Mouse (Mus musculus) inflammation-experienced regulatory T-cells, adult 6 months (primary cell): ENCODE data around the gene Galnt18. TPM values are rescaled to one million over a fixed set of nuclear protein-coding genes. Genes with fewer than 3 reads are reported as not detected.

ENCODE experiments used
- ATAC-seq: one replicate; pipeline ENCODE4 v1.8.0; 2017
- polyA plus RNA-seq, 3 experiments: library from polyadenylated mRNA; unstranded; fragments of 100-300 nt; shearing (Covaris generic); gene quantifications; one replicate each; pipeline ENCODE4 v1.2.1; 2017

The Galnt18 gene
- polyA plus RNA-seq, 3 experiments from 2014 or later: not detected

DNA sequence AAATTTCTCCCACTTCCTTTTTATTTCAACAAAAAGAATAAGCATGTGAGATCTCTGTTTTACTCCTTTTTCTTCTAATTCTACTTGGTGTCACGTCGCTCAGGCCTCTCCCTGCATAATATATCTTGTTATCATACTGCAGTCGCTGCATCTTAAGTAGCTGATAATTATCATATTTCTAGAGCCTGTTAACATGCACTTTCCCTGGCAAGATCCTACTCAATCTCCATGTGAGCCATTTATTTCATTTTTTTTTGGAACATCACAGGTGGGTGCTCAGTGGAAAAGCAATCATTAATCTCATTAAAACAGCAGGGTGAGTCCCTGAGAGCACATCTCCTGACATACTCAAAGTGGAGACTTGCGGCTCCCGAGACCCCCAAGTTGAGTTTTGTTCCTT lies 143.3 kb downstream of the Galnt18 start:
- no peak for ATAC-seq

GRCm38 (mm10) chr7:111631265-111631664 lies 148.5 kb downstream of the Galnt18 start:
- no peak for ATAC-seq

GRCm38 (mm10) chr7:111626232-111626631 lies 153.5 kb downstream of the Galnt18 start:
- no peak for ATAC-seq

DNA sequence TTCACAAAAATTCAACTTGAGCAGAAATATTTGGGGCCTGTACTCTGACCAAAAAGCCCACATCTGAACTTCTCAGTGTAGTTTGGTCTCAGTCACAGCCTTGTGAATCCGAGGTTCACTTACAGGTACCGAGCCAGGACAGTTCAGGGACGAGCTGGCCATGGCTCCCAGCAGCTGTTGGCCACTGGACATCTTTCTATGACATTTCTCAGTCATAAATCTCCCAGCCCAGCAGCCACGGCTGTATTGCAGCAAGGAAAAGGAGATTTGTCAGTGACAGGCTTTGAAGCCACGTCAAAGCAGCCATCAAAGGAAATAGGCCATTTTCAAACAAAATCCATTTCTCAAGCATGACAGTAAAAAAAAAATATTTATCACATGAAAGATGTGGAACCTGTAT lies 154.0 kb downstream of the Galnt18 start:
- no peak for ATAC-seq

GRCm38 (mm10) chr7:111616231-111616937 lies 163.4 kb downstream of the Galnt18 start:
- no peak for ATAC-seq

- no peak for ATAC-seq
Observed at GRCm38 (mm10) chr7:111614471-111614870, 165.3 kb downstream of the Galnt18 start.

- ATAC-seq: no peak
Observed at GRCm38 (mm10) chr7:111607476-111607875, 172.3 kb downstream of the Galnt18 start.

- ATAC-seq: no peak
Observed at GRCm38 (mm10) chr7:111606091-111606490, 173.7 kb downstream of the Galnt18 start.

DNA sequence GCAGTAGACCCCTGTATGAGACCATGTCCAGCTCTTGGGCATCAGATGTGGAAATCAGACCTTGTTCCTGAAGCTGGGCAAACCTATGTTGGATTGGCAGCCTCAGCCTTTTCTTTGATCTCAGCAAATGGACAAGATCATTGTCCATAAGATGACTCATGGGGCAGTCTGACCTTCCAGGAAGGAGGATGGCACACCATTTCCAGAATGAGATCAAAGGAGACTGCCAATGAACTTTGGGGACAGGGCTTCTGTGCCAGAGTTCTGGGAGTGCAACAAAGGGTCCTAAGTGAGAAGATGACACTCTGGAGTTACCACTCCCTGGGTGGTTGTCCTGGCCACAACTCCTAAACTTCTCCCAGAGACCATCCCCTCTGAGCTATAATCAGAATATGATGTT lies 174.1 kb downstream of the Galnt18 start:
- no peak for ATAC-seq

GRCm38 (mm10) chr7:111604578-111605208 lies 175.1 kb downstream of the Galnt18 start:
- ATAC-seq: no peak

GRCm38 (mm10) chr7:111603186-111603585 lies 176.6 kb downstream of the Galnt18 start:
- no peak for ATAC-seq

DNA sequence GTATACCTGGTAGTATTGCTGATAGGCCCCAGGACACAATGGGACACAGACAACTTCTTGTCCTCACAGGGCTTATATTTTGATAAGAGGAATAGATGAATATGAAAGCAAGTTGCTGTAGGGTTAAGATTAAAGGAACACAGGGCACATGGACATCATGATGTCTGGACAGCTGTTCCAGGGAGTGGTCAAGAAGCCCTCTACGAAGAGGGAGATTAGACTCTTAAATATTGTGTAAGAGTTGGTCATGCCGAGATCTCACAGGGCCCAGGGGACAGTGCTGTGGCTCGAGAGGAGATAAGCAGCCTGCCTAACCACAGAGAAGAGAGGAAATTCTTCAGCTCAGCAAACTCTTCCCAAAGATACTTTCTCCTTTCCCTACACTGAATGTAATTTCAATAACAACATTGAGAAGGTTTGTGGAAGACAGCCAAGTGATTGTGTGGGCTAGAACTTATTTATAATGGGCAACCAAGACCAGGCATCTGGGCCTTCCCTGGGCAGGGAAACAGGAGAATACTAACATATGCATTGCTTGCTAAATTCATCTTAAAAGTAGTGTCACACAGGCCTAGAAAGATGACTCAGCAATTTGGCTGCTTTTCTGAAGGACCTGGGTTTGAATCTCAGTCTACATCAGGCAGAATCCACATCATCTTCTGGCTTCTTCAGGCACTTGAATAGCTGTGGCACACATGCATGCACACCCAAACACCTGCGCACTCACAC lies 178.3 kb downstream of the Galnt18 start:
- ATAC-seq: no peak

DNA sequence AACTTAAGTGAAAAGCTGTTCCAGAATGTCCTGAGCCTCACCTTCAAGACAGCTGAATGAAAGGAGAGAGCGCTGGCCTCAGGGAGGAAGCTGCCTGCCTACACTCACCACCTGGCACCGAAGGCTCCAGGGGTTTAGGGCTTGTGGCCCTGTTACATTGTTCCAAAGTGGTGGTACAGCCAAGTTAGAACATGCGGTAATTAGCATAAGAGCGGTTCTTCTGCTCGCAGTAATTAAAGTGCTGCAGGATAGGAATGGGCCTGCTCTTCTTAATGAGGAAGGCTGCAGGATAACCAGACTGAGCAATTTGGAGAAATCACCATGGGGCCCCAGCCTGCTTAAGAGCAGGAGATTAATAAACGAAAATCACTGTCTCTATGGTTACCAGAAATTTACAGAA lies 179.0 kb downstream of the Galnt18 start:
- no peak for ATAC-seq

DNA sequence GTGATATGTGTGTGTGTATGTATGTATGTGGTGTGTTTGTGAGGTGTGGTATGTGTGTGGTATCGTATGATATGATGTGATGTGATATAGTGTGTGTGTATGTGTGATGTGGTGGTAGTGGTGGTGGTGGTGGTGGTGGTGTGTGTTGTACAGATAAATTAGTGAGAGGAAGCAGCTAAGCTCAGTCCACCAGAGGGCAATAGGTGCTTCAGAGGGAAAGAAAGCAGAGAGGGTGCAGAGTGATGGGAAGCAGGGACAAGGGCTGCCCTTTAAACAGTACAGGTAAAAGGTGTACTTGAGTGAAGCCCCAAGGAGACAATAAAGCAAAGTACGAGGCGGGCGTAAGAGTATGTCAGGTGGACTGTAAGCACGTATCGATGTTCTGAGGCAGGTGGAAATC lies 186.1 kb downstream of the Galnt18 start:
- ATAC-seq: no peak

GRCm38 (mm10) chr7:111589506-111590125 lies 190.2 kb downstream of the Galnt18 start:
- ATAC-seq: no peak

DNA sequence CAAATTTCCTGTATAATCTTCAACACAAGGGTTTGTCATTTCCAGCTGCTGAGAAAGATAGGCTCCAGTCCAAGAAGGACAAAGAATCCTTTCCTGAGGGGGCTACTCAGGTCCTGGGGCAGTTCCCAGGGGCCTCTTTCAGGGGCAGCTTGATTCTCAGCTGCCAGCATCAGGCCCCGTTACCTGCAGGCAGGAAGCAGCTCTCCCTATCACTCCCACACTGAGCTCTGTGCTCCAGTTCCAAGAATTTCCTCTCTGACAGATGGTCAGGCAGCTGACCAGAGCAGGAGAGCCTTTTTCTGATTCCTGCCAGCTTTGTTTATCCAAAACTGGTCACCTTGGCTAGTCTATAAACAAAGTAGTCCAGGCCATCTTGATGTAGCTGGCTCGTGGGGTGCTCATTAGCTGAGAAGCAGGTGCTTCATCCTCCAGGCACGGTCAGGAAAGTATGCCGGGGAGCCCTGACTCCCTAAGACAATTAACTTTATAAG lies 191.4 kb downstream of the Galnt18 start:
- no peak for ATAC-seq

GRCm38 (mm10) chr7:111580547-111580946 lies 199.2 kb downstream of the Galnt18 start:
- no peak for ATAC-seq

GRCm38 (mm10) chr7:111575096-111575495 lies 204.7 kb downstream of the Galnt18 start:
- ATAC-seq: no peak

GRCm38 (mm10) chr7:111572336-111572735 lies 207.4 kb downstream of the Galnt18 start:
- ATAC-seq: no peak

DNA sequence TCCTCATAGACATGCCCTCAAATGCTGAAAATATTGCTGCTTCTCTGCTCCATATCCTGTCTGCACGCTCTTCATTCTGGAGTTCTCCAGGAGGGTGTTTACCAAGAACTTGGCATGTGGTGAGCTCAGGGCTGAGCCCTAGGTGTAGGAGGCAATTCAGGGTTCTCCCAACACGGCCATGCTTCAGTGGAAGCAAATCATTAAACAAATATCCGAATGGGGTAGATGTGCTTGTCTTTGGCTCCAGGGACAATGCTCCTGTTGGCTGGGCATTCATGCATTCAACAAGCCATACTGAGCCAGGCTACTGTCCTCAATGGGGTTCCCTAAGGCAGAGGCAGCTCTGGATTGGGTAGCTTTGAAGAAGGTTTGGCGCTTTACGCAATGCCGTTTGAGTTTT lies 212.9 kb downstream of the Galnt18 start:
- ATAC-seq: no peak

GRCm38 (mm10) chr7:111563316-111564110 lies 216.3 kb downstream of the Galnt18 start:
- ATAC-seq: no peak

DNA sequence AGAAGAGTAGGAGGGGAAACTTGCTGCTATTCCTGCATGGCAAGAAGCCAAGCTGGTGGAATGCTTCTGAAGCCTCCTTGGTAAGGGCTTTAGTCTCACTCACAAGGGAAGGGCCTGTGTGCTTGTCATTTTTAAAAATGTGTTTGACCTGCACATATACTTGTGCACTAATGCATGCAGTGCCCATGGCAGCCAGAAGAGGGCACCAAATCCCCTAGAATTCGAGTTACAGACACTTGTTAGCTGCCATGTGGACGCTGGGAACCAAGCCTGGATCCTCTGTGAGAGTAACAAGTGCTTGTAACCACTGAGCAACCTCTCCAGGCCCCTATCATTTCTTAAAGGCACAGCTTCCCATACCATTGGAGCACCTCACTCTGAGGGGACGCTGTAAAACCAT lies 219.7 kb downstream of the Galnt18 start:
- no peak for ATAC-seq
